Mouse (Mus musculus) layer of hippocampus, postnatal 10 days (tissue): ENCODE results near the gene 2310011J03Rik. TPM values are rescaled to one million over a fixed set of nuclear protein-coding genes. Genes with fewer than 3 reads are reported as not detected.
"Not testable (repeated sequence)": the region's sequence is repeated elsewhere in the genome, so short reads cannot be mapped to it uniquely, and the experiment has no call there.

Experiments
- DNase-seq, 2 experiments: peaks; one replicate each; pipeline ENCODE4 v3.0.0; 2021; ENCODE audit warnings: low spot score in 2 of 2
- long read RNA-seq: library from polyadenylated mRNA; stranded (forward); transcript quantifications from one replicate; pipeline ENCODE4 v2.0.0, GENCODE M21; 2023
- total RNA-seq, 2 experiments: library from RNA; stranded (reverse); gene quantifications; 2 replicates each; pipeline ENCODE4 v1.2.3; 2021

Gene 2310011J03Rik
- 10 to 100 TPM; 19.7 to 22.2 TPM for total RNA-seq
- long read RNA-seq, transcript 2310011J03Rik-201 (2 exons, 1,649 nt) = major isoform, 73 of 73 reads
- long read RNA-seq, partial matches to known transcripts = 0 of 73 reads
- long read RNA-seq, other reads (novel, unspliced or antisense) = 0 of 73 reads

DNA sequence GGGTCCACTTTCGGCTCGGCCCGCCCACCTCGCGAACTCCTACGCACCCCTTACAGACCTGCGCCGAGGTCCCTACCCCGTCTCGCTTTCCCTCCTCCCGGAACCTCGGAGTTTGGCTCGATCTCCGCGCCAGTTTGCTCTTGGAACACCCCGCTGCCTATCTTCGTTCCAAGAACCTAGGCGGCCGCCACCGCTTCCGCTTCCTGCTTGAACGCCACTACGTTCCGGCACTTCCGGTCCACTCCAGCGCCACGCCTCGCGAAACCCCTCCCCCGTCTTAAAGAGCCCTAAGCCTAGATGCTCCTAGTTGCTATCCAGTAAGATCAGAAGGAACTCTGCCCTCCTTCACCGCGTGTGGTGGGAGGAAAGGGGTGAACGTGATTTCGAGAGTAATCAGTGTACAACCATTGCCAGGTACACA, at the start of gene 2310011J03Rik:
TSS of gene 2310011J03Rik (minus strand) at position 198 of the 421 bp plus-strand sequence.
- DNase-seq = peak; percentile 88 to 89

DNA sequence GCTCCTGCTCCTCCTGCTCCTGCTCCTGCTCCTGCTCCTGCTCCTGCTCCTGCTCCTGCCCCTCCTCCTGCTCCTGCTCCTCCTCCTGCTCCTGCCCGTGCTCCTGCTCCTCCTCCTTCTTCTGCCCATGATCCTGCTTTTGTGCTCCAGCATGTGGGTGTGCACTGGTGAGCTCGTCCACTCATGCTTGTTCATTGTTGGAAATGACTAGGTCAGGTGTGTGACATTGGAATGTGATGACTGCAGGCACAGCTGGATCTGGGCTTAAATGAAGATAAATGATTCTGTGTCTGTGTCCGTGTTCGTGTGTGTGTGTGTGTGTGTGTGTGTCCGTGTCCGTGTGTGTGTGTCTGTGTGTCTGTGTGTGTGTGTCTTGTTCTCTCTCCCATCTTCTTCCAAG, 48.1 kb upstream of the 2310011J03Rik start:
- no peak for DNase-seq

DNA sequence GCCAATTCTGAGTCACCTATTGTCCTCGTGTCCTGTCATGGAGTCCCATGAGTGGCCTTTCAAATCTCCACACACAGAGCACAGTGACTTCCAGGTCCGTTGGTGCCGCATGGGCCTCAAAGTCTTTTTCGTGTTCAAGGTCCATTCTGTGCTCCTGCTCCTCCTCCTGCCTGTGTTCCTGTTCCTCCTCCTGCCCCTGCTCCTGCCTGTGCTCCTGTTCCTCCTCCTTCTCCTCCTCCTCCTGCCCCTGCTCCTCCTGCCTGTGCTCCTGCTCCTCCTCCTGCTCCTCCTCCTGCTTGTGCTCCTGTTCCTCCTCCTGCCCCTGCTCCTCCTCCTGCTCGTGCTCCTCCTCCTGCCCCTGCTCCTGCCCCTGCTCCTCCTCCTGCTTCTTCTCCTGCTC, 47.6 kb upstream of the 2310011J03Rik start:
- DNase-seq = no peak

DNA sequence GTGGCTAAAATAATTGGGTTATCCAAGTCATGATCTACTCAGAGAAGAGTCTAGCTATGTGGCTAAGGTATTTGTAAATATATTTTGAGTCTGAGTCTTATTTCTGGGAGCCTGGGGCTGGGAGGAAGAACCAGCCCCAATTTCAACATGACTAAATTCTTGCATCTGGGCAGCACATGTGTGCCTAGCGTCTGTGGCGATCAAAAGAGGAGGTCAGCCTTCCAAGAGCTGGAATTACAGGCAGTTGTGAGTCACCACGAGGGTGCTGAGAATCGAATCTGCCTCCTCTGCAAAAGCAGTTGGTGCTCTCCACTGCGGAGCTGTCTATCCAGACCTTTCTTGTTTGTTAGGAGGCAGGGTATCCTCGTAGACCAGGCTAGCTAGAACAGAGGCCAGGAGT, 45.4 kb upstream of the 2310011J03Rik start:
- no peak for DNase-seq

DNA sequence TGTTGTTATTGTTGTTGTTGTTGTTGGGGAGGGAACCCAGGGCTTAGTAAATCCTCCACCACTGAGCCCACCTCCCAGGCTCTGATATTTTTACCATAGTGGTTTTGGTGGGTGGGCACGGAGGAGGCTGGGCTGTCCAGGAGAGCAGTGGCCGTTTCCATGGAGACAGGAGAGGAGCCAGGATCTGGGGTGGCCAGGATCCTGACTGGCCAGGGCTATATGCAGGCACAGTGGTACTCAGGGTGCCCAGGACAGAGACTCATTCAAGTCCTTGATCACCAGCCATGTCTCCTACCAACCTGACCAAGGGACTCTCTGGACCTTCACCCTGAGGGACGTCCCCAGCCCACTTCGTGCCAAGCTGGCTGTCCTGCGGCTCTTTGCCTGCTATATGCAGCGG, 43.4 kb upstream of the 2310011J03Rik start:
- DNase-seq = no peak

DNA sequence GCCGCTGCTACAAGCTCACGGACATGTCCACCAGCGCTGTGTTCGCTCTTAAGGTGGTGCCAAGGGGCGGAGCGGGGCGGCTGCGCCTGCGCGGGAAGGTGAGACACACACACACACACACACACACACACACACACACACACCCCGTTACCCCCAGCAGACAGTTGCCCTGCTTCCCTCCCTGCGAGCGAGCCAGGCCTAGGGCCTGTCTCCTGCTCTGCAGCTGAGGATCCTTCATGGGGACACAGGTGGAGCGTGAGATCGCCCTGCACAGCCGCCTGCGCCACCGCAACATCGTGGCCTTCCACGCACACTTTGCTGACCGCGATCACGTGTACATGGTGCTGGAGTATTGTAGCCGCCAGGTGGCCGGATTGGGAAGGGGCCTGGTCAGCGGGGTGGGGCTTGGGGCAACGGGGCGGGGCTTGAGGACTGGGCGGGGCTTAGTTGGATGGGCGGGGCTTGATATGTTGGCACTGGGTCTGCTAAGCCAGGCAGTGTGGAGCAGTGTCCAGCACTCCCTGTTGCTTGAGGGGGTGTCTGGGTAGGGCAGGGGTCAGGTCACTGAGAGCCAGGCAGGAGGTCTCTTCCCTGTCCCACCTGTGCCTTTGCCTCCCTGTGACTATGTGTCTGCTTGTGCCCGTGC, 37.8 kb upstream of the 2310011J03Rik start:
- no peak for DNase-seq

DNA sequence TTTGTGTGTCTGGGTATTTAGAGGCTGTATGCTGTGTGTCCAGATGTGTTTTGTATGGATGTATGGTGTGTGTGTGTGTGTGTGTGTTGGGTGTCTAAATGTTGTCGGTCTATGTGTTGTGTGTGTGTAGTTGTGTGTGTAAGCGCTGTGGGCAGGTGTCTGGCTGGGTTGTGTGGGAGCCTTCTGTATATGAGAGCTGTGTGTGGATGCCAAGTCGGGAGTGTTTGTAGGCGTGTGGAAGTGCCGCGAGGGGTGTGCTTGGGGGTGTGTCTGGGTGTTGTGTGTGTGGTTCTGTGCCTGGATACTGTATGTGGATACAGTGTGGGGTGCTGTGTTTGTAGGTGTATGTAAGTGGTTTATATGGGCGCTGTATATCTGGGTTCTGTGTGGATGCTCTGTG, 37.0 kb upstream of the 2310011J03Rik start:
- no peak for DNase-seq

DNA sequence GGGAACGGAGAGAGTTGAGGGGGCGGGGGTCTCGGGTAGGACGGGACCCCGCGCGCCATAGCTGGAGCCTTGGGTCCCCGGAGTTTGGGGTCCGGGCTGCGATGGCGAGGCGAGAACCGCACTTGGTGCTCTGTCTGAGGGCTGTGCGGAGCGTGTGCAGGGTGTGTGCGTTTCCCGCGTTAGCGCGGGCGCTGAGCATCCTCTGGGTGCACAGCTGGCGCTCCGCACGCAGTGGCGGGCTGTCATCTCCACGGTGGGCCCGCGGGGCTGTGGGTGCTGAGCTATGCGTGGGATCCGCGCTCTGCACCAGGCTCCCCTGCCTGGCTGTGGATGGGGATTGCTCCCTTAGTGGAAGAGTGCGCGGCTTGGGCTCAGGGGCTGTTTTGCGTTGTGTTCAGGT, 36.4 kb upstream of the 2310011J03Rik start:
- DNase-seq = no peak

DNA sequence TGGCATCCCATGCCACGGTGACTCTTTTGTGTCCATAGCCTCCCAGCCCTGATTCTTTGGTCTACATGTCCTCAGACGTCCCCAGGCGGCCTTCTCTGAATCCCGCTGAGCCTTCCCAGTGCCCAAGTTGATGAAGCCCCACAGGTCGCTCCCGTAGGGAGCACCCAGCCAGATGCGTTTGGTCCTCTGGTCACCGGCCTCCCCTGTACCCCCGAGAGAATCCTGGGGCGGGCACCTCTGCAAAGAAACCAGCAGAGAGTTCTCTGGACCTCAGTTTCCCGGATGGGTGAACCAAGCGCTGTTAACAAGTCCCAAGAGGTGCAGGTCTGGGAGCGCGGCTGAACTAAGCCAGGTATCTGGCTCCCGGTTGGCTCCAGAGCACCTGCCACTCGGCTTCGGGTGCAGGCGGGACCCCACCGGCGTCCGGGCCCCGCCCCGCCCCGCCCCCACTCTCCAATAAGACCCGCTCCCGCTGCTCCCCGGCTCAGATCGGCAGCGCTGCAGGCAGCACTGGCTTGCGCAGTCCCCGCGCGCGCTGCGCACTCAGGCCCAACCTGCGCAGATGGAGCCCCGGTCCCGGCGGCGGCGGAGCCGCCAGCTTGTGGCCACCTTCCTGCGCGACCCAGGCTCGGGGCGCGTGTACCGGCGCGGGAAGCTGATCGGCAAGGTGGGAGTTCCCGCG, 35.8 kb upstream of the 2310011J03Rik start, which contains the start of gene Plk5:
TSS of gene Plk5 (plus strand) at position 459 of the 682 bp plus-strand sequence.
- DNase-seq = no peak

DNA sequence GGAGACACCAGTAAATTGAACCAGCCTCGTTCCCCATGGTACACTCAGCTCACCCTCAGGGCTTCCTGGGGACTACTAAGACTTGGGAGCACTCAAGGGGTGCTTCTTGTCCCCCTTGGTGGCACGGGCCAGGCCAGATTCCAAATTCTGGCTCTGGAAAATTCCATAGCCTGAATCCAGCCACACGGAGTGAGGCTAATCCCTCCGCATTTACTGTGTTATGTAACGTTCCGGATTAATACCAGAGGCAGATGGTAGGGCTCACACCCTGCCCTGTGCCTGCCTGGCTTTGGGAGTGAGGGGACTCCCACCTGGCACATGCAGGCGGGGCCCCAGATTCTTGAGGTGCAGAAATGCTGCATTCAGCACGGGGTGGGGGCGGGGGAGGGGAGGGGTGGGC, 35.1 kb upstream of the 2310011J03Rik start:
- no peak for DNase-seq

DNA sequence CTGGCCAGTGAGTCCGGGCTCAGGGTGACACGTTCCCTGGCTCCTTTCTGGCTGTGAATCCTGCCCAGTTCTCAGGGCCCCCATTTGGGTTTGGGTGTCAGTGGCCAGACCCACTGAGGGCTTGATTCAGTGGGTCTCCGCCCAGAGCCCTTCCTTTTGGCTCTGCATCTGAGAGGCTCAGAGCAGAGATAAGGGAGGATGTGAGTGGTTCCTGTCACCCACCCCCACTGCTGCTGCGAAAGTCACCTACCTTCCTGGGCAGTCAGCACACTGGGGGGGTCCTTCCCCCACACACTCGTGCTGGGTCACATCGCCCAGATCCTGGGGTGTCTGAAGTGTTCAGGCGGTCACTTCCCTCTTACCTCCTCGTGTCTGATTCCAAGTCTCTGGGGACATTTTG, 32.4 kb upstream of the 2310011J03Rik start:
- DNase-seq = no peak

DNA sequence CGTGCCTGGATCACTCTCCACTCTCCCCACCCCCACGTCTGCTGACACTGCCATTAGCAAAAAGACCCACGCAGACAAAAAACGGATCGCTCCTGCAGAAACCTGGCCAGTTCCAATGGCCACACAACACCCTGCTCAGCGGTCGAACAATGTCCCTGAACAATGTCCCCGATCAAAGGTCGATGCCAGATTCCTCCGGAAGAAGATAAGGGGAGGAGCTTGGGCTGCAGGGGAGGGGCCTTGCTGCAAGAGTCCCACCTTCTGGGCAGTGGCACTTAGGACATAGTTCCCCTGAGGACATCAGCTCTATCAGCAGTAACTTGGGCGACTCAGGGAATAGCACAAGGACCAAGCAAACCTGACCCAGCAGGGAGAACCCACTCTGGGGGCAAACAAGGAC, 31.6 kb upstream of the 2310011J03Rik start:
- DNase-seq = no peak

DNA sequence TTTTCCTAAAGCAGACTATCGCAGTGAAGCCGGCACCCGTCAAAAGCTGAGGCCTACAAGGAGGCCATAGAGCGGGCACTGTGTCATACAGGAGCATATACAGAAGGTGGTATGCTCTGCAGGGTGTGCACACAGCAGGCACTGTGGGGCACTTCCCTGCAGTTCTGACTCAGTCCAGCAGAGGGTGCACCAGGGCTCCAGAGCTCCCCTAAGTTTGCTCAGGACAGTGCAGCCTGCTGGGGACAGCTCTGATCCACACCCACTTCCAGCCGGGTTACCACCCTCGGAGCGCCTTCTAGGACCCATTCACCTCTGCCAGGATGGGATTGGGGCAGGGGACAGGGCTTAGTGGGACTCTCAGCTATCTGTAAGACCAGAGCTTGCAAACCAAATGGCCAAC, 30.0 kb upstream of the 2310011J03Rik start:
- peak; percentile 90 to 92 for DNase-seq

DNA sequence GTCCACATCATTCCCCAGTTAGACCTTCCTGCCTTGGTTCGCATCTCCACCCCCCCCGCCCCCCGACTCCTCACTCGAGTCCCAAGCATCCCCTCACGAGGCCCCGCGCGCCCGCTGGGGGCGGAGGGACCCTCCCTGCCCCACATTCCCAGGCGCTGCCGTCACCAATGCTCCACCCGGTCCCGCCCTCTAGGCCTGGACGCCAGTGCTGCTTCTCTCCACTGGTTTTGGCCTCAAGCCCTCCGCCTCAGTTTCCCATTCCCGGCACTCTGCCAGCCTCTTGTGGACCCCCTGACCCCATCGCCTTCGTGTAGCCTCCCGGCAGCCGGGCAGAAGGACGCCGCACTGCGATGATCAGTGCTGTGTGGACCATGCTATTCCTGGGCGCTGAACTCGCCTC, 28.6 kb upstream of the 2310011J03Rik start:
- DNase-seq = no peak

DNA sequence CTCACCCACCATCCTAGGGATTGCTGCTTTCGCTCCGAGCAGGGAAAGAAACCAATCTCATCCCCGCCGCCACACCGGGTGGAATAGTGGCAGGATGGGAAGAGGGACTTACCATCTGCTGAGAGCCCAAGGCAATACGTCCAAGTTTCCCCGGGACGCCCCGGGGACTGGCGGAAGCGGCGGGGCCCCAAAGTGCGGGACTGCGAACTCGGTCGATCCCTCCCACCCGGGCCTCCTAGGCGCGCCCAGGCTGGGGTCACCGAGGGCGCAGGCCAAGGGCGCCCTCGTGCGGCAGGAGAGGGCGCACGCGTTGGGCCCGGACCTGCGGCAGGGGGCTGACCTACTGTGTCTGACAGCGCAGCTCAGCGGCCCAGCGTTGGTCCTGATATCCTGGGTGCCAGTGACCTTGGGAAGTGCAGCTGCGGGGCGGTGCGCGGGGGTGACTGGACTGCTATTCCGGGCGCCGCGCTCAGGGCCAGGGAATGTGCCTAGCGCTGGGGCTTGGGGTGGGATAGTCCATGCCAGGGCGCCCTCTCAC, 28.0 kb upstream of the 2310011J03Rik start, which contains the start of gene Adamtsl5:
TSS of gene Adamtsl5 (minus strand) at position 169 of the 538 bp plus-strand sequence.
- no peak for DNase-seq

DNA sequence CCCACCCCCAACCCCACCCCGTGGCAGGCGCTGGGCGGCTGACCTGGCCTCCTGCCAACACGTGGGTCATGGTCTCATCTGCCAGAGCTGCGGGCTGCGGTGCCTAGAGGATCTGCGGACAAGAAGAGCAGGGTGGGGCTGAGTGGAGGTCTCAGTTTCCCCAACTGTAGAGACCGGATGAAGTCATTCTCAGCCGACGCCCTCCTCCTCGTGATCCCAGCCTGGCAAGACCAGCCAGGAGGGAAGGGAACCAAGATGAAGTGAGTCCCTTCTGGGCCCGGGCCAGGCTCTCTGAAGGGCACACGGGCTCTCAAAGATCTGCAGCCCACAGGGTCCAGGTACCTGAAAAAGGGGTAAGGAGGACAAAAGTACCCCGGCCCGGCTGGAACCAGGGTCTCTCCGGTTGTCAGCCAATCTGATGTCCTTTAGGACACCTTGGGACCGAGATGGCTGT, 27.2 kb upstream of the 2310011J03Rik start:
- no peak for DNase-seq

DNA sequence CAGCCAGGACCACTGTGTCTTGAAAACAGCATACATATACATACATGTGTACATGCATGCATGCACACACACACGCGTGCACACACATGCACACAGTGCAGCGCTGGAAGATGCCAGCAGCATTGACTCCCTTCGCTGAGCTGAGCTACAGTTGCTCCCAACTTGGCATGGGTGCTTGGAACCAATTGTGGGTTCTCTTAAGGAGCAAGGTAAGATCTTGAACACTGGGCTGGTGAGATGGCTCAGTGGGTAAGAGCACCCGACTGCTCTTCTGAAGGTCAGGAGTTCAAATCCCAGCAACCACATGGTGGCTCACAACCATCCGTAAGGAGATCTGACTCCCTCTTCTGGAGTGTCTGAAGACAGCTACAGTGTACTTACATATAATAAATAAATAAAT, 25.6 kb upstream of the 2310011J03Rik start:
- DNase-seq = not testable (repeated sequence)

DNA sequence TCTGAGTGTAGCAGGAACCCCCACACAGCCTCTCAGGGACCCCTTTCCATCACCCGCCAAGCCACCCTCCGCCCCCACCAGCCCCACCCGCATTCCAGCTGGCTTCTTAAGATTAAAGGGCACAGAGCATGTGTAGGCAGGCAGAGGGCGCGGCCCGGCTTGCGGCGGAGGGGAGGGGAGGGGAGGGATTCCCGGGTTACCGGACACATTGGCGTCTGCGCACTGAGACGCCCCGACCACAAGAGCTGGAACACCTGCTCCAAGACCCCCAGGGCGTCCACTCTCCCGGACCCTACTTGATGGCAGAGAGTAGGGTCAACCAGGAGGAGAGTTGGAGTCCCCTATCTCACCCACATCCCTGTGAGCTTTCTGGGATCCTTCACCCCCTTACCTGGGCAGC, 24.8 kb upstream of the 2310011J03Rik start:
- no peak for DNase-seq

DNA sequence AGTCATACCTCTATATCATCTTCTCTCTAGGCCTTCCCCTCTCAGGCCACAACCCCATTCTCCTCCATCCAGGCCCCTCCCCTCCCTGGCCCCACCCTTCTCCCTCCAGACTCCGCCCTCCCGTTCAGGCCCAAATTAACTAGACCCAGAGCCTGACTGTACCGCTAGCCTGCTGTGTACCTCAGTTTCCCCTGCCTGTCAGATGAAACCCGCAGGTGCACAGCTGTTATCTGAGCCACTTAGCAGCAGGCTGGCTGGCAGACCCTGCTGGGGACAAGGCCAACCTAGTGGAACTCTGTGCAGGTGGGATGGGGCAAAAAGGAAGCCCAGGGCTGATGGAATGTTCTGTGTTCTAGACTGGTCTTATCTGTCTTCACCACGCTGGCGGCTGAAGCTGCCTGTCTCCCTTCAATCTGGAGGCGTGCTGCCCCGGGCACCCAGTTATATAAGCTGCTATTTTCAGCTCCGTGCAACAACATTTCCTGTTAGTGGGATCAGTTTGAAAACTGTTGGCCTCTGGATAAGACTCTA, 23.9 kb upstream of the 2310011J03Rik start:
- DNase-seq = no peak

DNA sequence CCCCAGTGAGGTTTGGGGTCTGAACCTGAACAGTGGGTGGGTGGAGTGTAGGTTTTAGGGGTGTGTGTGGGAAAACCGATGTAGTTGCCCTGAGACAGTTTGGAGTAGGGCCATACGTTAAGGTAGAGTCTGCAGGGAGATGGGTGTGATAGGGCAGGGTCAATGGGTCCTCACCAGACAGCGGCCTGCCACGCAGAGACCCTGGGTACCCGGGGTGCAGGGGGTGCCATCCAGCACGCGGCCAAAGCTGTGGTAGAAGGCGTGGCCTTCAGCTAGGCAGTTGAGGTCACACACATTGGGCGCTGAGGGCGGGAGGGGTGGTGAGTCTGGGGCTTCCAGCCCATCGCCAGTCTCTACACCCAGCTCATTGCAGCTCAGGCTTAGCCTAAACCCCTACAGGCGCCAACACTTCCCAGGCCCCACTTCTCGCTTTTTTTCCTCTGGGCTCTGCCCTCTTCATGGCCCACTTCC, 23.1 kb upstream of the 2310011J03Rik start:
- no peak for DNase-seq

DNA sequence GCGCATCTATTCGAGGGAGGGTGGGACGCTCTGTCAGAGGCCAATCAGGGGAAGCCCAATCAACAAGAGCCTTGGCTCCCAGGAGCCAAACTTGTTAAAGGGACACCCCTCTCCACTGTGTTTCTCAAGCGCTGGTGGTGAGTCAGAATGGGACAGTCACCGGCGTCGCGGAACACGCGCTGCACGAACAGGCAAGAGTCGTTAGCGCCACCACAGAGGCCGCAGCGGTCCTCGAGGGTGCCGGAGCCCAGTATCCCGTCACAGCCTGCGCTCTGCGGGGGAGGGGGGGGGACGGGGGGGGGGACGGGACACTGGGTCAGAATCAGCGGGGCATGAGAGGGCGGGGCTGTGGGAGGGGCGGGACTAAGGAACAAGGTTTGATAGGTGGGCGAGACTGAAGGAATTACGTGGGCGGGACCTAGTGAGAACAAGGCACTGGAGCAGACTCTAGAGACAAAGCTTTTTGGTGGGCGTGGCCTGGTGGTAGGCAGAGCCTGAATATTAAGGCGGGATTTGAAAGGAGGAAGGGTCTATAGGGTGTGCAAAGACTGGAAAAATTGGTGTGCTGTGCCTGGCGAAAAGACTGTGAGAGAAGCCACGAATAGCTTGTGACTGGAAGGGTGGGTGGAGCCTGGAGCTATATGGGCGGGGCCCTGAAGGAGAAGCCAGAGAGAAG, 22.6 kb upstream of the 2310011J03Rik start:
- peak in 1 of 2 experiments; percentile 52 for DNase-seq
